Mouse (Mus musculus) liver, postnatal 0 days (tissue): ENCODE measurements around the gene Tmsb15a. TPM values are rescaled to one million over a fixed set of nuclear protein-coding genes. Genes with fewer than 3 reads are reported as not detected.

ENCODE experiments used
- ATAC-seq: fragments of 200-750 bp; cut with Nextera tagmentation; 2 replicates; pipeline ENCODE4 v1.8.0; 2017; ENCODE audit warnings: mild to moderate bottlenecking, moderate library complexity
- DNase-seq: peaks from one replicate; pipeline ENCODE4 v3.0.0-alpha.2; 2016
- H3K27ac ChIP-seq: fragments of 300-500 bp; sonication (generic); 2 replicates; pipeline ENCODE4 v1.5.1; 2014; ENCODE audit warnings: antibody characterized with exemption, moderate library complexity, mild to moderate bottlenecking, low read depth
- H3K27me3 ChIP-seq: fragments of 300-500 bp; sonication (generic); 2 replicates; pipeline ENCODE4 v1.6.1; 2014; ENCODE audit warnings: low read length, control low read depth, mixed read lengths; ENCODE audit not compliant: insufficient read depth
- H3K36me3 ChIP-seq: fragments of 300-500 bp; sonication (generic); replicated peaks from 2 replicates; pipeline ENCODE4 v1.6.1; 2014; ENCODE audit warnings: mild to moderate bottlenecking, control low read depth, low read length, moderate library complexity, mixed read lengths; ENCODE audit not compliant: insufficient read depth
- H3K4me1 ChIP-seq: fragments of 300-500 bp; sonication (generic); 2 replicates; pipeline ENCODE4 v1.6.1; 2014; ENCODE audit warnings: antibody characterized with exemption, mild to moderate bottlenecking, control low read depth; ENCODE audit not compliant: insufficient read depth
- H3K4me2 ChIP-seq: fragments of 300-500 bp; sonication (generic); 2 replicates; pipeline ENCODE4 v1.6.1; 2014; ENCODE audit warnings: low read depth, mild to moderate bottlenecking, low read length, moderate library complexity, mixed read lengths
- H3K4me3 ChIP-seq: fragments of 300-500 bp; sonication (generic); 2 replicates; pipeline ENCODE4 v1.5.1; 2014; ENCODE audit warnings: low read depth, low read length
- H3K9ac ChIP-seq: fragments of 300-500 bp; sonication (generic); replicated peaks from 2 replicates; pipeline ENCODE4 v1.6.1; 2014; ENCODE audit warnings: mild to moderate bottlenecking, moderate library complexity
- H3K9me3 ChIP-seq: fragments of 300-500 bp; sonication (generic); 2 replicates; pipeline ENCODE4 v1.6.1; 2016; ENCODE audit warnings: mild to moderate bottlenecking, control low read depth, low read length, mixed read lengths
- CTCF ChIP-seq: sonication (generic); IDR thresholded peaks from 2 replicates; pipeline ENCODE4 v1.5.1; 2016; ENCODE audit warnings: antibody characterized with exemption, low read depth
- EP300 ChIP-seq: IDR thresholded peaks from 2 replicates; pipeline ENCODE4 v1.6.1; 2016; ENCODE audit warnings: antibody characterized with exemption, low read depth, mild to moderate bottlenecking
- WGBS: fragments of 180-500 bp; shearing (Covaris S2); extraction: QIAGEN DNeasy Blood & Tissue Kit; methylation state at CpG from one replicate; pipeline ENCODE4 v1.1.7; 2014; ENCODE audit not compliant: insufficient replicate concordance; 5-methylcytosine and 5-hydroxymethylcytosine counted together
- microRNA-seq: library from miRNA; unstranded; fragments of <30 nt; microRNA quantifications from one replicate; pipeline ENCODE4, GENCODE M21; 2016
- polyA plus RNA-seq: library from polyadenylated mRNA; unstranded; fragments of >200 nt; fragmentation: Nextera tagmentation; extraction: Ambion mirVana; gene quantifications from 2 replicates; pipeline ENCODE4 v1.2.1, GENCODE M21; 2015

Gene Tmsb15a
- polyA plus RNA-seq, 1 experiment from 2014 or later: not detected

- Histone ChIP-seq H3K9me3 (no peaks in the 10 kb centered on the region), H3K27ac (no peak overlapping the region), H3K4me2 (no peak overlapping the region), H3K9ac (no peak overlapping the region), H3K4me3 (no peak overlapping the region), H3K36me3 (no peaks in the 10 kb centered on the region), H3K27me3 (no peaks in the 10 kb centered on the region), H3K4me1 (no peaks in the 10 kb centered on the region)
- no peak for ATAC-seq
- TF ChIP-seq EP300 (no peak), CTCF (no peak)
- no peak for DNase-seq
- 61% methylated on average over 3 of the region's 3 CpGs for WGBS
These were observed 37.3 kb downstream of the Tmsb15a start for GRCm38 (mm10) chrX:135687802-135688201.

GRCm38 (mm10) chrX:135681858-135682257, 43.2 kb downstream of the Tmsb15a start:
- H3K4me3 ChIP-seq: no peak overlapping the region
- no peaks in the 10 kb centered on the region for H3K27me3 ChIP-seq
- TF ChIP-seq CTCF: no peak
- H3K4me2 ChIP-seq: no peak overlapping the region
- no peaks in the 10 kb centered on the region for H3K9me3 ChIP-seq
- H3K4me1 ChIP-seq: no peaks in the 10 kb centered on the region
- no peak for DNase-seq
- no peak overlapping the region for H3K9ac ChIP-seq
- H3K27ac ChIP-seq: no peak overlapping the region
- ATAC-seq: no peak
- WGBS: 57% methylated on average over 2 of the region's 2 CpGs
- H3K36me3 ChIP-seq: no peaks in the 10 kb centered on the region

Small RNAs within 50 kb of the gene (microRNA-seq; reads per million reads assigned to microRNA genes)
- not detected for gene Mir7646

Other genes with a start within 250 kb of the Tmsb15a start
- gene AV320801, start 230.7 kb downstream of the Tmsb15a start, polyA plus RNA-seq: not detected in 2 replicates
- 0.16 and 0.17 TPM in 2 replicates for gene Nxf7, start 126.5 kb downstream of the Tmsb15a start, polyA plus RNA-seq
- not detected in 2 replicates for gene Prame, start 97.6 kb downstream of the Tmsb15a start, polyA plus RNA-seq
- not detected in 2 replicates for gene Tcp11x2, start 31.5 kb downstream of the Tmsb15a start, polyA plus RNA-seq
- 2.6 and 2.8 TPM in 2 replicates for gene Armcx5, start 17.5 kb upstream of the Tmsb15a start, polyA plus RNA-seq
- gene Gprasp1, start 17.5 kb upstream of the Tmsb15a start, polyA plus RNA-seq: 3.2 and 4.1 TPM in 2 replicates
- 18.8 and 19.3 TPM in 2 replicates for gene Bhlhb9, start 72.3 kb upstream of the Tmsb15a start, polyA plus RNA-seq
- 0.19 and 0.26 TPM in 2 replicates for gene Gprasp2, start 113.8 kb upstream of the Tmsb15a start, polyA plus RNA-seq